Mouse (Mus musculus) ES-Bruce4 (cell line): Measurements from ENCODE around the gene Usp13.

Experiments used
- CTCF ChIP-seq: IDR thresholded peaks from one replicate; pipeline ENCODE4 v1.8.1; 2011; ENCODE audit warnings: low read depth, low read length
- EP300 ChIP-seq: IDR thresholded peaks from 2 replicates; pipeline ENCODE4 v1.6.1; 2011; ENCODE audit warnings: low read depth, low read length; ENCODE audit not compliant: insufficient read depth
- POLR2A ChIP-seq: IDR thresholded peaks from one replicate; pipeline ENCODE4 v1.8.1; 2011; ENCODE audit warnings: low read length; ENCODE audit not compliant: insufficient read depth

GRCm38 (mm10) chr3:32837847-32838246, 20.5 kb downstream of the Usp13 start:
- TF ChIP-seq POLR2A (no peak), EP300 (no peak), CTCF (no peak)
